Mouse (Mus musculus) midbrain, embryonic 13.5 days (tissue): ENCODE results near the gene 5730480H06Rik. TPM values are rescaled to one million over a fixed set of nuclear protein-coding genes. Genes with fewer than 3 reads are reported as not detected.

Experiments
- ATAC-seq: fragments of 200-750 bp; cut with Nextera tagmentation; 2 replicates; pipeline ENCODE4 v1.8.0; 2017; ENCODE audit warnings: mild to moderate bottlenecking, moderate TSS enrichment, moderate library complexity
- H3K27ac ChIP-seq: fragments of 300-500 bp; sonication (generic); 2 replicates; pipeline ENCODE4 v1.5.1; 2015; ENCODE audit warnings: inconsistent platforms, mild to moderate bottlenecking, moderate library complexity
- H3K27me3 ChIP-seq: fragments of 300-500 bp; sonication (generic); 2 replicates; pipeline ENCODE4 v1.6.1; 2015; ENCODE audit warnings: mild to moderate bottlenecking, inconsistent platforms
- H3K36me3 ChIP-seq: fragments of 300-500 bp; sonication (generic); 2 replicates; pipeline ENCODE4 v1.6.1; 2015; ENCODE audit warnings: mild to moderate bottlenecking, inconsistent platforms
- H3K4me1 ChIP-seq: fragments of 300-500 bp; sonication (generic); replicated peaks from 2 replicates; pipeline ENCODE4 v1.6.1; 2015; ENCODE audit warnings: inconsistent platforms
- H3K4me2 ChIP-seq: fragments of 300-500 bp; sonication (generic); replicated peaks from 2 replicates; pipeline ENCODE4 v1.6.1; 2015; ENCODE audit warnings: moderate library complexity, mild to moderate bottlenecking, inconsistent platforms
- H3K4me3 ChIP-seq: fragments of 300-500 bp; sonication (generic); replicated peaks from 2 replicates; pipeline ENCODE4 v1.5.1; 2015; ENCODE audit warnings: mild to moderate bottlenecking, inconsistent platforms
- H3K9ac ChIP-seq: fragments of 300-500 bp; sonication (generic); replicated peaks from 2 replicates; pipeline ENCODE4 v1.6.1; 2015; ENCODE audit warnings: mild to moderate bottlenecking, inconsistent platforms
- H3K9me3 ChIP-seq: fragments of 300-500 bp; sonication (generic); 2 replicates; pipeline ENCODE4 v1.6.1; 2016; ENCODE audit warnings: mild to moderate bottlenecking, inconsistent platforms
- WGBS: fragments of 180-500 bp; shearing (Covaris S2); methylation state at CpG from one replicate; pipeline ENCODE4 v1.1.7; 2015; 5-methylcytosine and 5-hydroxymethylcytosine counted together
- polyA plus RNA-seq: library from polyadenylated mRNA; unstranded; fragments of >200 nt; fragmentation: Nextera tagmentation; extraction: Ambion mirVana; gene quantifications from 2 replicates; pipeline ENCODE4 v1.2.1, GENCODE M21; 2015

The 5730480H06Rik gene
- polyA plus RNA-seq, 1 experiment from 2014 or later: 20.4 TPM

DNA sequence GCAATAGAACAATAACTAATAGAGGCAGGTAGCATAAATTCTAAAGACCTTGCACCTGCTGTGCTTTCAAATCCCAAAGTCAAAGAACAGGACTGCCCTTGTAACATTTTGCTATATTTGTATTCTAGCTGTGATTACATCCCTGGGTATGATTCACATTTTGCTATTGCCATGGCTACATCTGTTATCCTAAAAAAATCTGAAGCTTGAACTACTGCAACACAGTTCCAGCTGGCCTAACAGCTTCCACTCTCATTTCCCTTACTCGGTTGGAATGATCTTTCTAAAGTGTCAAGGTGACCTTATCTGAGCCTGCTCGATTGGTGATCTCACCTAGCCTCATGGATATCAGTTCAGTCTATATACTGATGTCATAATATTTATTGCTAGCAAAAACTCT, 132.5 kb downstream of the 5730480H06Rik start:
- ATAC-seq: no peak
- Histone ChIP-seq H3K27me3 (no peaks in the 10 kb centered on the region), H3K36me3 (no peaks in the 10 kb centered on the region), H3K4me2 (no peak overlapping the region), H3K9ac (no peak overlapping the region), H3K27ac (no peak overlapping the region), H3K9me3 (no peaks in the 10 kb centered on the region), H3K4me1 (no peaks in the 10 kb centered on the region), H3K4me3 (no peak overlapping the region)
- 79% methylated on average over 2 of the region's 2 CpGs for WGBS
